In genomic region chr2:74426746-74427145, GRCm38 (mm10) we compare ENCODE assay signal across 7 mouse cellular contexts.
DNase-seq lines count a peak whose midpoint lies in the region; ATAC-seq and TF ChIP-seq lines count a peak whose summit lies in the region.

No protein-coding gene starts in this region.

- ATAC-seq in embryonic facial prominence, embryonic 11.5 days (replicated peaks; ENCODE audit: insufficient number of reproducible peaks, low FRiP score, low TSS enrichment, low read depth) = peak; percentile 84
- ATAC-seq in hindbrain, postnatal 0 days = peak; percentile 93
- ATAC-seq in midbrain, postnatal 0 days (ENCODE audit: low FRiP score) = peak; percentile 52; the same call in 1 of the 2 replicates

- H3K4me2 ChIP-seq in embryonic facial prominence, embryonic 11.5 days (ENCODE audit: low read depth, low read length) = no peak overlapping the region
- peak overlapping the region; percentile 48 for H3K4me2 ChIP-seq in hindbrain, postnatal 0 days (ENCODE audit: low read depth, low read length)
- H3K4me2 ChIP-seq in midbrain, postnatal 0 days (ENCODE audit: low read depth, low read length, poor library complexity, severe bottlenecking) = peak overlapping the region; percentile 42

- 54% methylated on average over 15 of the region's 15 CpGs for WGBS in embryonic facial prominence, embryonic 11.5 days
- 14% methylated on average over 15 of the region's 15 CpGs for WGBS in hindbrain, postnatal 0 days
- 10% methylated on average over 15 of the region's 15 CpGs for WGBS in midbrain, postnatal 0 days

- H3K4me1 ChIP-seq in embryonic facial prominence, embryonic 11.5 days (ENCODE audit: control insufficient read depth, insufficient read depth, low read length) = no peaks in the 10 kb centered on the region
- H3K4me1 ChIP-seq in hindbrain, postnatal 0 days (ENCODE audit: insufficient read depth, low read length) = no peaks in the 10 kb centered on the region
- H3K4me1 ChIP-seq in midbrain, postnatal 0 days (ENCODE audit: insufficient read depth, low read length) = no peaks in the 10 kb centered on the region

- H3K9me3 ChIP-seq in embryonic facial prominence, embryonic 11.5 days (replicated peaks; ENCODE audit: control insufficient read depth, low read length) = no peaks in the 10 kb centered on the region
- no peaks in the 10 kb centered on the region for H3K9me3 ChIP-seq in hindbrain, postnatal 0 days (ENCODE audit: low read length)
- no peaks in the 10 kb centered on the region for H3K9me3 ChIP-seq in midbrain, postnatal 0 days (ENCODE audit: low read length)

- no peak overlapping the region for H3K27ac ChIP-seq in embryonic facial prominence, embryonic 11.5 days (replicated peaks; ENCODE audit: low read depth, low read length)
- peak overlapping the region; percentile 3; the same call in 1 of the 2 replicates for H3K27ac ChIP-seq in hindbrain, postnatal 0 days
- H3K27ac ChIP-seq in midbrain, postnatal 0 days (ENCODE audit: low read depth, low read length) = no peak overlapping the region

- peak; percentile 63 for DNase-seq in brain, adult 2 months (ENCODE audit: low read depth, low spot score)
- peak; percentile 61 for DNase-seq in embryonic facial prominence, embryonic 11.5 days (ENCODE audit: low spot score)
- peak; percentile 82 for DNase-seq in hindbrain, postnatal 0 days (ENCODE audit: low spot score)
- DNase-seq in midbrain, postnatal 0 days (ENCODE audit: low spot score) = peak; percentile 87
- DNase-seq in liver = no peak
- no peak for DNase-seq in c-Kit-positive CD71-positive TER-119-positive erythroid progenitor cells, embryonic 14.5 days (ENCODE audit: low spot score)
- no peak for DNase-seq in cerebellum, adult 9-11 months

- H3K4me3 ChIP-seq in embryonic facial prominence, embryonic 11.5 days (ENCODE audit: low read depth, low read length) = no peak overlapping the region
- peak overlapping the region; percentile 18 for H3K4me3 ChIP-seq in hindbrain, postnatal 0 days (ENCODE audit: low read length)
- H3K4me3 ChIP-seq in midbrain, postnatal 0 days (ENCODE audit: low read depth, low read length) = peak overlapping the region; percentile 21

- H3K36me3 ChIP-seq in embryonic facial prominence, embryonic 11.5 days (replicated peaks; ENCODE audit: control insufficient read depth, insufficient read depth, low read depth, low read length) = no peaks in the 10 kb centered on the region
- H3K36me3 ChIP-seq in hindbrain, postnatal 0 days (ENCODE audit: insufficient read depth, low read length) = no peaks in the 10 kb centered on the region
- no peaks in the 10 kb centered on the region for H3K36me3 ChIP-seq in midbrain, postnatal 0 days (ENCODE audit: insufficient read depth, low read length)

- TF ChIP-seq CTCF in hindbrain, postnatal 0 days (IDR thresholded peaks at IDR 0.05; ENCODE audit: low read depth) = no peak
- no peak for TF ChIP-seq CTCF in midbrain, postnatal 0 days (IDR thresholded peaks at IDR 0.05)

- H3K27me3 ChIP-seq in embryonic facial prominence, embryonic 11.5 days (ENCODE audit: control insufficient read depth, insufficient read depth, low read length) = no peaks in the 10 kb centered on the region
- no peaks in the 10 kb centered on the region for H3K27me3 ChIP-seq in hindbrain, postnatal 0 days (ENCODE audit: insufficient read depth, low read length)
- H3K27me3 ChIP-seq in midbrain, postnatal 0 days (ENCODE audit: insufficient read depth, low read length) = no peaks in the 10 kb centered on the region

- H3K9ac ChIP-seq in embryonic facial prominence, embryonic 11.5 days (replicated peaks; ENCODE audit: low read length) = no peak overlapping the region
- peak overlapping the region; percentile 42 for H3K9ac ChIP-seq in hindbrain, postnatal 0 days (replicated peaks; ENCODE audit: low read length)
- H3K9ac ChIP-seq in midbrain, postnatal 0 days (replicated peaks; ENCODE audit: low read length, poor library complexity, severe bottlenecking) = peak overlapping the region; percentile 37

Comparison
In these comparisons a context has a peak if more than half of its experiments do, and no peak if none do; other contexts are left out.
1. DNase-seq: peak in brain, adult 2 months (single experiment), embryonic facial prominence, embryonic 11.5 days (single experiment), hindbrain, postnatal 0 days (single experiment) and midbrain, postnatal 0 days (single experiment); none in liver (single experiment), c-Kit-positive CD71-positive TER-119-positive erythroid progenitor cells, embryonic 14.5 days (single experiment) and cerebellum, adult 9-11 months (single experiment).
2. Peak in every context shown above with its lines, with median percentiles within 50 percentile points of each other: ATAC-seq.